Mouse (Mus musculus): ENCODE measurements around the gene Cxcl17. TPM values are rescaled to one million over a fixed set of nuclear protein-coding genes. Genes with fewer than 3 reads are reported as not detected.

Gene Cxcl17
- total RNA-seq, 4 experiments from 2014 or later, result not detected

- DNase-seq (ENCODE audit: low spot score in 2 of 2), result no peak
Observed at GRCm38 (mm10) chr7:25391856-25392453, 20.7 kb downstream of the Cxcl17 start.

- DNase-seq (ENCODE audit: low spot score in 2 of 2), result no peak
Observed at GRCm38 (mm10) chr7:25390986-25391385, 21.7 kb downstream of the Cxcl17 start.

- no peak for DNase-seq (ENCODE audit: low spot score in 2 of 2)
Observed at GRCm38 (mm10) chr7:25390054-25390770, 22.5 kb downstream of the Cxcl17 start.

- DNase-seq (ENCODE audit: low spot score in 2 of 2), result no peak
Observed at GRCm38 (mm10) chr7:25388916-25389315, 23.8 kb downstream of the Cxcl17 start.

- no peak for DNase-seq (ENCODE audit: low spot score in 2 of 2)
Observed at GRCm38 (mm10) chr7:25387811-25388440, 24.8 kb downstream of the Cxcl17 start.

DNA sequence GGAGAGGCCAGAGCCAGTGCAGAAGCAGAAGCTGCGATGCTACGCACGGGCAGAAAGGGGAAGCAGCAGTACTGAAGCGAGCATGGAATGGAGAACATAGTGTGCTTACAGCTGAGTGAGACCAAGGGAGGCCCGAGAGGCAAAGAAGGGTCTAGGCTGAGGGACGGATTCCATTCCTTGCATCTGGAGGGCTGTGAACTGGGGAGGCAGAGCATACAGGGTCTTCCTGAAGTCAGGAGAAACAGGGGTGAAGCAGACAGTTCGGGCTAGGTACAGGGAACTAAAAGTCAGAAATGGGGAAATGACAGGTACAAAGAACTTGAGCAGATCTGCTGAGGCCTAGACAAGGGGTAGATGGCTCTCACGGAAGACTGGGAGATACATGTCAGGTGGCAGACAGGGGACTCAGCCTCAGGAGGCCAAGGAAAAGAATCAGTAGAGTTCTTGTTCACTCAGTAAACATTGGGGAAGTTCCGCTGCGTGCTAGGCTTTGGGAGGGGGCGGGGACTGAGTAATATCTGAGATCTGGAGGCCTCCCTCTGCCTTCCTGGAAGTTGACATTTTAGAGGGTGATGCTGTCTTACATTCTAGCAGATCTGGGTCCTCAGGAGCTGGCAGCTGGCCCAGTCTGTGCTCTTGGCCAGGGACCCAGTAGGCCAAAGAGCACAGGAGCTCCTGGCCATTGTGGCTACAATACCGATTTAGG lies 26.7 kb downstream of the Cxcl17 start:
- no peak for DNase-seq (ENCODE audit: low spot score in 2 of 2)

- DNase-seq (ENCODE audit: low spot score in 2 of 2), result no peak
Observed at GRCm38 (mm10) chr7:25385259-25385658, 27.4 kb downstream of the Cxcl17 start.

DNA sequence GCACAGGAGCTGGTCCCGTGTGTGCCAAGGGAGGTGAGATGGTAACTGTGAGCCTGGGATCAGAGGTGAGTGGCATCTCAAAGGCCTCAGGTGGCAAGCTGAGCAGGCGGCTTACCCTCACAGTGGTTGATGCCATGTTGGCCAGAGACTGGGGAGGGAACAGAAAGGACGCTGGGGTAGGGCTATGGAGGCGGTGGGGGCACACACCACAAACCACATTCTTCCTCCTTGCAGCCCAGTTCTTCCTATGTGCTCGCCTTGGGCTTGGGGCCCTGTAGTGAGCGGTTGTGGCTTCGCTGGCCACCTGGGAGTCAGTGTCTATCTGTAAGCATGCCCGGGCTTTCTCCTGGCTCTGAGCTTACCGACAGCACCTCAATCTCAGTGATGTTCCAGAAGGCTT lies 27.9 kb downstream of the Cxcl17 start:
- DNase-seq (ENCODE audit: low spot score in 2 of 2), result no peak

- no peak for DNase-seq (ENCODE audit: low spot score in 2 of 2)
Observed at GRCm38 (mm10) chr7:25384318-25384717, 28.4 kb downstream of the Cxcl17 start.

DNA sequence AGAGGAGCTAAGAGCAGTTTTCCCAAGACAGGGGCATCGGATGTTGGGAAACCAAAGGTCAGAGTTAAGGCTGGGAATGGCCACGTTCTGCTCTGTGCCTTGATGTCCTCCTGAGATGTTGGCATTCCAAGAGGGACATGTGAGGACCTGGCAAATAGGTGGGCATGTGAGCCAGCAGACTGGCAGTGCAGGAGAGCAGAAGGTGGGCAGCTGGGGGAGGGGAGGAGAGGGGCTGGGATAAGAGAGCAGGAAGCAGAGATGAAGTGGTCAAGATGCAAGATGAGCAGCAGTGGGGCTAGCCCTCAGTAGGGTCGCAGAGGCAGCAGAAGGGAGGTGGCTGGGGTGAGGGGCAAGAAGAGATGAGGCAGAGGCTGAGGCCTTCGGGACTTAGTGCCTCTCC lies 28.8 kb downstream of the Cxcl17 start:
- DNase-seq (ENCODE audit: low spot score in 2 of 2), result no peak

DNA sequence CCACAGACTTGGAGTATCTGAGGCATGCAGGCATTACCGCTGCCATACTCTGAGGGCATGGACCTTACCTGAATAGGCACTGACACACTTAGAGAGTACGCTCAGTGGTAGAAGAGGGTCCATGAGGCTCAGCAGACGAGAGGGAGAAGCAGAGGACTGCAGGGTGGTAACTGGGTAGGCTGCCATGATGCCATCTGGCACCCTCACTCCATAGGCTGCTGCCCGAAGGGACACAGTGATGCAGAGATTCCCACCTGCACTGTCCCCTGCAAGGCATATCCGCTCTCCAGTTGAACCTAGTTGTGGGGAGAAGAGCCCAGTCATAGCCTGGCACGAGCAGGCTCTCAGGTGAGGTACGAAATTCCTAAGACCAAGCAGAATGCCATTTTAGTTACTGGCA lies 29.3 kb downstream of the Cxcl17 start:
- DNase-seq (ENCODE audit: low spot score in 2 of 2), result no peak

- DNase-seq (ENCODE audit: low spot score in 2 of 2), result no peak
Observed at GRCm38 (mm10) chr7:25382541-25382940, 30.1 kb downstream of the Cxcl17 start.

- DNase-seq (ENCODE audit: low spot score in 2 of 2), result no peak
Observed at GRCm38 (mm10) chr7:25381284-25381680, 31.4 kb downstream of the Cxcl17 start.

DNA sequence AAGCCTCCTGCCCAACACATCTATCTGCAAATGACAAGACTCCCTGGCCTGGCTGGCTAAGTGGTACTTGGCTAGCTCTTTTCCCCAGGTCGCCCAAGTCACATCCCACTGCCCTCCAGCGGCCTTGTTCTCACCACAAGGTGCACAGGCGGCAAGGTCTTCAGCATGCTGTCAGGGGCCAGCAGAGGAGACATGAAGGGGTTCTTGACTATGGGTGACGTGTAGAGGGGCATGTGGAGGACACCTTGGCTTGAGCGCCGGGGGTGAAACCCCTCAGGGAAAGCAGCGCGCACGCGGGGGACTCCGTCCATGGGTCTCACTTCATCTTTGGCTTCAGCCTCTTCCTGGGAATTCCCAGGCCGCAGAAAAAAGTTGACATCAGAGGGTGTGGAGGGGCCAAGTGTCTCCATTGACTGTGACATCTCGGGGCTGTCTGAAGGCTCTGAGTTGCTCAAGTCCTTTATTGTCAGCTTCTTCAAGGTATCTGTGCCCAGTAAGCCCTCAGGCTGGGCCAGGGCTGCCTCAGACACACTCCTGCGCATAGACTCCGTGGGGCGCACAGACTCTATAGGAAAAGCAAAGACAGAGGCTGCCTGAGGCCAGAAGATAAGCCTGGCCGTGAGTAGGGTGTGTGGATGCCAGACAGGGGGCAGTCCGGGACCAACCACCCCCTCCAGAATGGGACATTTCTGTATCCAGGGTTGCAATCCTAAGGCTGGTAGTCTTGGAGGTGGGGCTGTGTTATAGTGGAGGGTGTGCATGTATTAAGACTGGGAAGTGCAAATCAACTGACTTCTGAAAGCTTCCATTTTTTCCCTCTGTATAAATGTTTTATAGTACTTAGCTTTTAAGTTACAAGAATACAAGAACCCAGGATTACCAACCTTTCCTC lies 32.0 kb downstream of the Cxcl17 start:
- DNase-seq (ENCODE audit: low spot score in 2 of 2), result no peak

DNA sequence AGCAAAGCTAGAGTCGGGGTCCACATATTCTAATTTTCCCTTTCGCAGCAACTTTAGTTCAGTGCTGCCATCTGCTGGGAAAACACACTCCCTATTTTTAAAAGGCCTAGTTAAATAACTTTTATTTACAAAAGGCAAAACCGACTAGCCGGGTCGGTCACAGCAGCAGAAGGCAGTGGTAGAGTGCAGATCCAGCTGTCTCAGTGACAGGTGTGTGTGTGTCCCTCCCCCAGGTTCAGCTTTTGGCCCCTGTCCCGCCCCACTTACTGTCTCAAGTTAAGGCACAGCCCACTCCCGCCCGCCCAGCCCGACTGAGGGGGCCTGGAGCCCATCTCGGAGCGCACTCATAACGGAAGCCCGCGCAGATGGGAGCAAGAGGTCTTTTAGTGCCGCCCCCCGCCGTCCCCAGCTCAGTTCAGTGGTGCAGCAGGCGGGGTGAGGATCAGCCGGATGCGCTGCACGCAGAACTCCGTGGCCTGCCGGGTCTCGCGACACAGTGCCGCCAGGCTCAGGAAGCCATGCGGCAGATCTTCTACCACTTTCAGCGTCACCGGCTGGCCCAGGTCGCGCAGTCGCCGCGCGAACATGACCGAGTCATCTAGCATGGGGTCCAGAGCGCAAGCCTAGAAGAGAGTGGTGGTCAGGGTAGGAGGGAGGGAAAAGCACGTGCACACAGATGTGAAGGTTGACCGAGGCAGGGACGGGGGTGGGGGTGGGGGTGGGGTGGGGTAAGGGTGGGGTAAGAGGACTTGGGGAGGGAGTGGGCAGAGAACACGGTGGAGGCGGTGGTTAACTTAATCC lies 32.9 kb downstream of the Cxcl17 start:
- no peak for DNase-seq (ENCODE audit: low spot score in 2 of 2)

- no peak for DNase-seq (ENCODE audit: low spot score in 2 of 2)
Observed at GRCm38 (mm10) chr7:25378181-25379100, 34.2 kb downstream of the Cxcl17 start.

DNA sequence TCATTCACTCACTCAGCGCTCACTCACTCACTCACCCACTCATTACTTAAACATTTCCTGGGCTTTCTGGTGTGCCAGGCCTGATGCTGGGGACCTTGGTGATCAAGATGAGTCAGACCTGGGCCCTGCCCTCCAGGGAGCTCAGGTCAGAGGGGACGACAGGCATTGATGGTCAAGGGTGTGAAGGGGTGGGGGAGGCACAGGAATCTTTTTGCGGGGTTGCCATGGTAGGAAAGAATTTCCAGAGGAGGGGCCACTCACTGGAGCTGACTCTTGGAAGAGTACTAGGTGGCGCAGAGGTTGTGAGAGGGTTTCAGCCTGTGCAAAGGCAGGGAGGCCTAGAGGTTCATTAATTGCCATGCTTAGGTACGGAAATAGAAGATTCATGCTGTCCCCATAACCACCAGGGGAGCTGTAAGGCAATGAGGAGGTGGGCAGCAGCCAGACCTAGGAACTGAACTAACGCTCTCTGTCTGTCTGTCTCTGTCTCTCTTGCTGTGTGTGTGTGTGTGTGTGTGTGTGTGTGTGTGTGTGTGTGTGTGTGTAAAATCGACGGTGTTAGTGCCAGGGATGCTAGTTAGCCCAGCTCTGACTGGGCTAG lies 35.5 kb downstream of the Cxcl17 start:
- DNase-seq (ENCODE audit: low spot score in 2 of 2), result no peak

DNA sequence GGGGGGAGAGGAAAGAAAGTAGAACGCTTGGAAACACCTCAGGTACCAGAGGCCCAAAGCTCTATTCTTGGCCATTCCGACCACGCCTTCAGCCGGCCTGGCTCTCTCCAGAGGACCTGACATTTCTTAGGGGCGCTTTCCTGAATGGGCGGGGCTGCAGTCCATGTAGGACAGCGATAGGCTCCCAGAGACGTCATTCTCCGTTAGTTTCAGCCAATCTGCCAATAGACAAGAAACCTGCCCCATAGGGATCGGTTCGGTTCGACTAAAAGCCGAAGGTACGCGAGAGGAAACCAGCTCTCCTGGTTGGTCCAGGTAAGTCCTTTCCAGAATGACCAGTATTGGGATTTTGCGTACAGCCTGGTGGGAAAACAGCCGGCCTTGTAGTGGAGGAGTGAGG lies 36.1 kb downstream of the Cxcl17 start:
- DNase-seq (ENCODE audit: low spot score in 2 of 2), result peak; percentile 90 to 91

GRCm38 (mm10) chr7:25372441-25372840 lies 40.2 kb downstream of the Cxcl17 start:
- no peak for DNase-seq (ENCODE audit: low spot score in 2 of 2)
